Mouse (Mus musculus): ENCODE results near the gene Smyd2. TPM values are rescaled to one million over a fixed set of nuclear protein-coding genes. Genes with fewer than 3 reads are reported as not detected.

Gene Smyd2
- total and polyA plus RNA-seq, 2 experiments from 2014 or later = 75.9 to 109 TPM

- TF ChIP-seq CTCF (IDR thresholded peaks at IDR 0.05; ENCODE audit: low read depth) = peak; percentile 67
- ATAC-seq = peak; percentile 10; the same call in 1 of the 2 replicates
- Histone ChIP-seq H3K9me3 (ENCODE audit: low read length) (no peaks in the 10 kb centered on the region), H3K27ac (ENCODE audit: low read depth, low read length) (no peak overlapping the region), H3K4me3 (ENCODE audit: low read depth, low read length) (no peak overlapping the region), H3K27me3 (ENCODE audit: insufficient read depth, low read length) (no peaks in the 10 kb centered on the region), H3K36me3 (ENCODE audit: insufficient read depth) (peaks cover 23% of the 10 kb centered on the region; the same call in 1 of the 2 replicates), H3K4me2 (ENCODE audit: low read depth) (no peak overlapping the region), H3K4me1 (ENCODE audit: insufficient read depth) (no peaks in the 10 kb centered on the region), H3K9ac (no peak overlapping the region)
- 38% methylated on average over 18 of the region's 18 CpGs for WGBS
- no peak for DNase-seq
Measured at GRCm38 (mm10) chr1:189883531-189884170, 38.5 kb downstream of the Smyd2 start.

GRCm38 (mm10) chr1:189882886-189883285, 39.3 kb downstream of the Smyd2 start:
- peak; percentile 77 for TF ChIP-seq CTCF (IDR thresholded peaks at IDR 0.05; ENCODE audit: low read depth)
- Histone ChIP-seq H3K27ac (ENCODE audit: low read depth, low read length) (no peak overlapping the region), H3K4me2 (ENCODE audit: low read depth) (no peak overlapping the region), H3K27me3 (ENCODE audit: insufficient read depth, low read length) (no peaks in the 10 kb centered on the region), H3K4me3 (ENCODE audit: low read depth, low read length) (no peak overlapping the region), H3K9me3 (ENCODE audit: low read length) (no peaks in the 10 kb centered on the region), H3K9ac (no peak overlapping the region), H3K4me1 (ENCODE audit: insufficient read depth) (no peaks in the 10 kb centered on the region), H3K36me3 (ENCODE audit: insufficient read depth) (peaks cover 23% of the 10 kb centered on the region; the same call in 1 of the 2 replicates)
- 49% methylated on average over 7 of the region's 7 CpGs for WGBS
- ATAC-seq (no peak), DNase-seq (no peak)

GRCm38 (mm10) chr1:189880745-189881144, 41.4 kb downstream of the Smyd2 start:
- no peak overlapping the region for H3K27ac ChIP-seq (ENCODE audit: low read depth, low read length)
- H3K4me3 ChIP-seq (ENCODE audit: low read depth, low read length) = no peak overlapping the region
- no peak overlapping the region for H3K9ac ChIP-seq
- no peak for ATAC-seq
- peaks cover 15% of the 10 kb centered on the region; the same call in 1 of the 2 replicates for H3K36me3 ChIP-seq (ENCODE audit: insufficient read depth)
- H3K27me3 ChIP-seq (ENCODE audit: insufficient read depth, low read length) = no peaks in the 10 kb centered on the region
- no peak overlapping the region for H3K4me2 ChIP-seq (ENCODE audit: low read depth)
- TF ChIP-seq CTCF (IDR thresholded peaks at IDR 0.05; ENCODE audit: low read depth) = no peak
- WGBS = 74% methylated on average over 14 of the region's 14 CpGs
- H3K9me3 ChIP-seq (ENCODE audit: low read length) = no peaks in the 10 kb centered on the region
- no peak for DNase-seq
- no peaks in the 10 kb centered on the region for H3K4me1 ChIP-seq (ENCODE audit: insufficient read depth)

- Histone ChIP-seq H3K36me3 (ENCODE audit: insufficient read depth) (peaks cover 9% of the 10 kb centered on the region; the same call in 1 of the 2 replicates), H3K4me3 (ENCODE audit: low read depth, low read length) (no peak overlapping the region), H3K9me3 (ENCODE audit: low read length) (no peaks in the 10 kb centered on the region), H3K27ac (ENCODE audit: low read depth, low read length) (no peak overlapping the region), H3K4me2 (ENCODE audit: low read depth) (no peak overlapping the region), H3K9ac (no peak overlapping the region), H3K4me1 (ENCODE audit: insufficient read depth) (no peaks in the 10 kb centered on the region), H3K27me3 (ENCODE audit: insufficient read depth, low read length) (no peaks in the 10 kb centered on the region)
- DNase-seq (no peak), ATAC-seq (no peak)
- whole genome bisulfite sequencing = 70% methylated on average over 8 of the region's 8 CpGs
- no peak for TF ChIP-seq CTCF (IDR thresholded peaks at IDR 0.05; ENCODE audit: low read depth)
Measured at GRCm38 (mm10) chr1:189879965-189880364, 42.2 kb downstream of the Smyd2 start.

- peak; percentile 54 for ATAC-seq
- no peak for DNase-seq
Measured at GRCm38 (mm10) chr1:189879212-189879611, 43.0 kb downstream of the Smyd2 start.

DNA sequence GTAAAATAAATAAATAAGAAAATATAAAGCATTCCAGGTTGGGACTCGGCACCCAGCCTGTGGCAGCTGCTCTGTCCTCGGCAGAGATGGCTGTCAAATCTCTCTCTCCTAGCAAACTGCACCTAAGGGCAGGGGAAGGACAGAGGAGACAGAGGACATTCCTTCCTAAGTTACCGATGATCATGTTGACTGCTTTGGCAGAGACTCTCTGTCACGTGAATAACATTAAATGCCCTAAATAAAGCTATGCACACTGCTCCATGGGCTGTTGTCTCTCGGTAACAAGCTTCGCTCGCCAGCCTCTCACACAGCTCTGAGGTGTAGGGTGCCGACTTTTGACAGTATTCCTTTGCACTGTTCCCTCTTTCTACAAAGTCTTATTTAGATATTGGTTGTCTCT, 46.0 kb downstream of the Smyd2 start:
- H3K9ac ChIP-seq = no peak overlapping the region
- WGBS = 79% methylated on average over 8 of the region's 8 CpGs
- ATAC-seq (no peak), DNase-seq (no peak)
- H3K4me2 ChIP-seq (ENCODE audit: low read depth) = no peak overlapping the region
- H3K9me3 ChIP-seq (ENCODE audit: low read length) = no peaks in the 10 kb centered on the region
- H3K4me3 ChIP-seq (ENCODE audit: low read depth, low read length) = no peak overlapping the region
- H3K27ac ChIP-seq (ENCODE audit: low read depth, low read length) = no peak overlapping the region
- H3K4me1 ChIP-seq (ENCODE audit: insufficient read depth) = no peaks in the 10 kb centered on the region
- no peaks in the 10 kb centered on the region for H3K27me3 ChIP-seq (ENCODE audit: insufficient read depth, low read length)
- no peak for TF ChIP-seq CTCF (IDR thresholded peaks at IDR 0.05; ENCODE audit: low read depth)
- H3K36me3 ChIP-seq (ENCODE audit: insufficient read depth) = no peaks in the 10 kb centered on the region

More at GRCm38 (mm10) chr1:189879212-189879611, 43.0 kb downstream of the Smyd2 start:
- Histone ChIP-seq H3K9ac (no peak overlapping the region), H3K4me1 (ENCODE audit: insufficient read depth) (no peaks in the 10 kb centered on the region), H3K27ac (ENCODE audit: low read depth, low read length) (no peak overlapping the region), H3K4me3 (ENCODE audit: low read depth, low read length) (no peak overlapping the region), H3K36me3 (ENCODE audit: insufficient read depth) (peaks cover 8% of the 10 kb centered on the region; the same call in 1 of the 2 replicates), H3K4me2 (ENCODE audit: low read depth) (no peak overlapping the region), H3K27me3 (ENCODE audit: insufficient read depth, low read length) (no peaks in the 10 kb centered on the region), H3K9me3 (ENCODE audit: low read length) (no peaks in the 10 kb centered on the region)
- 67% methylated on average over 2 of the region's 2 CpGs for WGBS
- TF ChIP-seq CTCF (IDR thresholded peaks at IDR 0.05; ENCODE audit: low read depth) = peak; percentile 47

- Histone ChIP-seq H3K9me3 (ENCODE audit: low read length) (no peaks in the 10 kb centered on the region), H3K4me3 (ENCODE audit: low read depth, low read length) (no peak overlapping the region), H3K27ac (ENCODE audit: low read depth, low read length) (no peak overlapping the region), H3K36me3 (ENCODE audit: insufficient read depth) (no peaks in the 10 kb centered on the region), H3K4me2 (ENCODE audit: low read depth) (no peak overlapping the region), H3K27me3 (ENCODE audit: insufficient read depth, low read length) (no peaks in the 10 kb centered on the region), H3K9ac (no peak overlapping the region), H3K4me1 (ENCODE audit: insufficient read depth) (no peaks in the 10 kb centered on the region)
- no peak for ATAC-seq
- no peak for TF ChIP-seq CTCF (IDR thresholded peaks at IDR 0.05; ENCODE audit: low read depth)
- no peak for DNase-seq
- WGBS = 44% methylated on average over 6 of the region's 6 CpGs
Measured at GRCm38 (mm10) chr1:189875439-189875861, 46.7 kb downstream of the Smyd2 start.
